Mouse (Mus musculus) cortical plate, adult 2 months (tissue): ENCODE measurements around the gene Il33. TPM values are rescaled to one million over a fixed set of nuclear protein-coding genes. Genes with fewer than 3 reads are reported as not detected.

Experiments
- H3K27ac ChIP-seq: fragments of 200-500 bp; 2 replicates; pipeline ENCODE4 v1.5.1; 2012; ENCODE audit warnings: low read length, control low read depth, inconsistent platforms; ENCODE audit not compliant: insufficient read depth
- H3K4me1 ChIP-seq: fragments of 200-500 bp; 2 replicates; pipeline ENCODE4 v1.6.1; 2011; ENCODE audit warnings: low read length; ENCODE audit not compliant: control insufficient read depth, insufficient read depth
- H3K4me3 ChIP-seq: fragments of 200-500 bp; 2 replicates; pipeline ENCODE4 v1.5.1; 2011; ENCODE audit warnings: mild to moderate bottlenecking, low read length, control low read depth; ENCODE audit not compliant: insufficient read depth
- CTCF ChIP-seq: fragments of 200-500 bp; IDR thresholded peaks from 2 replicates; pipeline ENCODE4 v1.5.1; 2011; ENCODE audit warnings: mild to moderate bottlenecking, control low read depth, low read length; ENCODE audit not compliant: insufficient read depth; ENCODE audit errors: extremely low read depth
- POLR2A ChIP-seq: fragments of 200-500 bp; IDR thresholded peaks from 2 replicates; pipeline ENCODE4 v1.6.1; 2011; ENCODE audit warnings: mild to moderate bottlenecking, low read length, control low read depth; ENCODE audit not compliant: insufficient read depth; ENCODE audit errors: extremely low read depth
- polyA plus RNA-seq: library from polyadenylated mRNA; depleted of rRNA; stranded (reverse); fragments of >200 nt; gene quantifications from 2 replicates; pipeline ENCODE4 v1.2.3, GENCODE M21; 2012

The Il33 gene
- polyA plus RNA-seq, 1 experiment: 37.2 TPM

DNA sequence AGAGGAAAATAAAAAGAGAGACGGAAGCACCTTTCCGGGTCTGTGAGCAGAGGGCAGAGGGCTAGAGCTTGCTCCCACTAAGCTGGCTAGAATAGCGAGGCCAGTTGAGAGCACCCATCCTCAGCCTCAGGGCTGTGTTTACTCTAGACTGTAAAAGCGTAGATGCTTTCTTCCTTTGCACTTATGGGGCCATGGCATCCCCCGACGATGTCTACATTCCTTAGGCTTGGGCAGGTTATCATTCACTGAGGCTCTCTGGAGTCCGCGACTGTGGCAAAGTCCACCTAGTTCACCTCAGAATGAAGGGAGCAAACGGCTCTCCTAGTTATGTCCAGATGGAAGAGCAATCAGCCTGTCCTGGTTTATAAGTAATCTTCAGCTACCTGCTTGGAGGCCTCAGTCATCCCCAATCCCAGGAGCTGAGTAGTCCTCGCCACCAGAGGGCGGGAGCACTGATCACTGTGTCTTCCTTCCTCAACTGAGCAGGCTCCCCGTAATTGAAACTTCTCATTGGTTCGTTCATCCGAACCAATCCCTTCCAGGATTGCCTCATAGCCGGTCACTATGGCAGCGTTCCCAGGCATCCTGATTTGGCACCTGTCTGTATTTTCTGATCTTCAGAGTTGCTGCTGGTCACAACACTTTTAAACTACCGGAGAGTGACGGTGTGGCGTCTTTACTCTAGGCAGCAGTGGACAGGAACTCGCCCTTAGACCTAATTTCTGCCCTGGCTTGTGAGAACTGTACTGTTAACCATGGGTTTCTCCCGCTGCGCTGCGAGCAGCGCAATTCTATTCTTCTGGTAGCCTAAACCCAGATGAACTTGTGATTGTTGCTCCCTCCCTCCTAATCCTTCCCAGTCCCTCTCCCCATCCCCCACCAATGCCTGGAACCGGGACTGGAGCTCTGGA, 23.2 kb downstream of the Il33 start:
- peak overlapping the region; percentile 27 for H3K4me3 ChIP-seq
- H3K4me1 ChIP-seq: no peaks in the 10 kb centered on the region
- TF ChIP-seq CTCF (peak; percentile 55), POLR2A (no peak)
- no peak overlapping the region for H3K27ac ChIP-seq

DNA sequence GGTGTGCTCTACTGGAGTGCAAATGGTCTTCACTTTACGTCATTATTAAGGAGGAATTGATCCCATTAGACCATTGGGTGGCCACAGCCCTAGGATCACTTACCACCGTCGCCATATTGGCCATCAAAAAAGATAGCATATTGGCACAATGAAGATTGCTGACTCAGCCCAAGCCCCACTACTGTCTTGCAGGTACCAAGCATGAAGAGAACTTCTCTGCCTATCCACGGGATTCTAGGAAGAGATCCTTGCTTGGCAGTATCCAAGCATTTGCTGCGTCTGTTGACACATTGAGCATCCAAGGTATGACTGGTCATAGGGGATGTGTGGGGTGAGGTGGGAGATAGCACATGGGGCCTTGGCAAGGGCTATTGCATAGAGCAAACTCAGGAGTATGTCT, 27.6 kb downstream of the Il33 start:
- TF ChIP-seq POLR2A: no peak
- TF ChIP-seq CTCF: no peak
- Histone ChIP-seq H3K27ac (no peak overlapping the region), H3K4me3 (no peak overlapping the region), H3K4me1 (no peaks in the 10 kb centered on the region)

DNA sequence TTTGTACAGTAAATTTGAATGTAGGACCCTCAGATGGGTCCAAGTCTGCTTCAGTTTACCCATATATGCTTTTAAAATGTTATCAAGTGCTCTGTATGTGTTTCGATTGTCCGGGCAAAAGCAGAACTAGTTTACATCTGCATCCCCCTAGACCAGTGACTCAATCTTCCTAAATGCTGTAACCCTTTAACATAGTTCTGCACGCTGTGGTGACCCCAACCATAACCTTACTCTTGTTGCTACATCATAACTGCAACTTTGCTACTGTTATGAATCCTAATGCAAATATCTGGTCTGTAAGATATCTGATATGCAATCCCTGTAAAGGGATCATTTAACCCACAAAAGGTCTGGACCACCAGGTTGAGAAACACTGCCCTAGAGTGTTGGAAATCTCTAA, 28.9 kb downstream of the Il33 start:
- Histone ChIP-seq H3K27ac (no peak overlapping the region), H3K4me3 (no peak overlapping the region), H3K4me1 (no peaks in the 10 kb centered on the region)
- TF ChIP-seq CTCF: no peak
- no peak for TF ChIP-seq POLR2A

DNA sequence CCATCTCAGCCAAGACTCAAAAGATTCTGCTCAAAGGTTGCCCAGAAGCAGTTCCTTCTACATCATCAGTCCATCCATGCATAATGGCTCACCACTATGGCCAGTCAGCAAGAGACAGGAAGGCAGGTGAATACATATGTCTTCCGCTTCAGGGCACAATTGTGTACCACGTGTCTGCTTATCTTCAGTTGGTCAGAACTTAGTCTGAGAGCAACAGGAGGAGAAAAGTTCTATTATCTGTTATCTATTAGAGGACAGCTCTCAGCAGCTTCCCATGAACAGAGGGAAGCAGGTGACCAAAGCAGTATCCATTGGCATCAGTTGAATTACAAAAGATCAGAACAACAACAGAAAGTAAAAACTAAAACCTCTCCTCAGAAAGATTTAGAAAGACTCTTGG, 30.5 kb downstream of the Il33 start:
- Histone ChIP-seq H3K4me1 (no peaks in the 10 kb centered on the region), H3K4me3 (no peak overlapping the region), H3K27ac (no peak overlapping the region)
- TF ChIP-seq POLR2A: no peak
- TF ChIP-seq CTCF: no peak

DNA sequence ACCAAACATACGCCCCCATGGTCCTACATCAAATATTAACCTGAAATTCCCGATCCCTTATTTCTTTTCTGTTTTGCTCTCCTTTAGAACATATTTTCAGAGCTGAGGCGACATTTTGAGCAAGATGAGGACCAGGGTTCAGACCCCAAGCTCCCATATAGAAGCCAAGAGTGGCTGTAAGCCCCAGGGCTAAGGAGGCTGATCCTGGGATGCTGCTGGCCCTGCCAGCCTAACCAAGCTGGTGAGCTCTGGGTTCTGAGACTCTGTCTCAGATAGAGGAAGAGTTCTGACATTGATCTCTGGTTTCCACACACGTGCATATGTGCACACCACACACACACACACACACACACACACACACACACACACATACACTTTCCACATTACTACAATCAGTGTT, 36.0 kb downstream of the Il33 start:
- H3K4me1 ChIP-seq: no peaks in the 10 kb centered on the region
- H3K4me3 ChIP-seq: no peak overlapping the region
- H3K27ac ChIP-seq: no peak overlapping the region
- TF ChIP-seq POLR2A (no peak), CTCF (no peak)

DNA sequence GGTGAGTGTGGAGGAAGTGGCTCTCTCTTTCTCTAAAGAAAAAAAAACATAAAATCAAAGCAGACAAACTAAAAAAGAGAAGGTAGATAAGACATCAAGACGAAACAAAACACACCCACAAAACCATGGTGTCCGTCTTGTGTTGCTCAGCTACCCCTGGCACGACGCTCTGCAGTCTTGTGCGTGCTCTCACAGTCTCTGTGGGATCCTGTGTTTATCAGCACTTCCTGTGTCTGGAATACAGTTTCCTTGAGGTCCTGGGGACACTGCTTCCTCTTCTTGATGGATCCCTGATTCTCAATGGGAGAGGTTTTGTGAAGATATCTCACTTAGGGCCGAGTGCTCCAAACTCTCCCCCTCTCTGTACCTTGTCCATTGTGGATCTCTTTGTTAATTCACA, 36.9 kb downstream of the Il33 start:
- no peaks in the 10 kb centered on the region for H3K4me1 ChIP-seq
- no peak overlapping the region for H3K27ac ChIP-seq
- H3K4me3 ChIP-seq: no peak overlapping the region
- TF ChIP-seq POLR2A (no peak), CTCF (no peak)

DNA sequence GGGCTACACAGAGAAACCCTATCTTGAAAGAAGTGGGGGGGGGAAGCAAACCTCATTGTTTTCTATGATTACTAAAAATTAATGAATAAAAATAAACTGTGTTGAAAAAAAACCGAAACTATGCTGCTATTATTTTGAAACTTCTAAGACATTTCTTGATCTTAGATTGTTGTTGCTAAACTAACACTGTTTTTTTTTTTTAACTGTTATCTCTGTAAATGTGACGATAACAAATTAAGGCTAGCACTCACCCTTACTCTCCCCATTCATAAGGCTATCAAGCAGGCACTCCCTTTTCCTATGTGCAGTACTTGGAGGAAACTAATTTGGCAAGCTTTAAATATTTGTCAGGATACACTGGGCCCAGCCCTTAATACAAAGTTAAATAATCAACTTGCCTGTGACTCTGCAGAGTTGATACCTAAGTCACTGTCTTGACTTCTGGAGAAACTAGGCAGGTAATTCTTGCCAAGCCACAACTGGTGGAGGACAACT, 38.7 kb downstream of the Il33 start:
- Histone ChIP-seq H3K27ac (no peak overlapping the region), H3K4me1 (no peaks in the 10 kb centered on the region), H3K4me3 (no peak overlapping the region)
- no peak for TF ChIP-seq POLR2A

DNA sequence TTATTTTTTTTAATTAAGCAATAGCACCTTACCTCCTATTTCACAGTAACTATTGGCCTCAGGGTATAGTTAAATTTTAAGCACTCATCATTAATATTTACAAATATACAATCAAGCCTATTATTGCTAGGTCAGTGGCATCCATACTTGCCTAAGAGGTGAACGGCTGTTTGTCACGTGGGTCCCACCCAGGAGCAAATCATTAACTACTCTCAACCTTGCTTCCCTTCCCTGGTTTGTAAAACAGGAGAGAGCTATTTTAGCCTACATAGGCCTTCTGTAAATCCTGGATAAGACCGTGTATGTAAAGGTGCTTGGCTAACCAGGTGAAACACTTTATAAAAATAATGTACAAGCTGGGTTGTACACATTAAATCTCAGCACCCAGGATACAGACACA, 43.0 kb downstream of the Il33 start:
- Histone ChIP-seq H3K4me3 (no peak overlapping the region), H3K4me1 (no peaks in the 10 kb centered on the region), H3K27ac (no peak overlapping the region)
- TF ChIP-seq CTCF (no peak), POLR2A (no peak)

DNA sequence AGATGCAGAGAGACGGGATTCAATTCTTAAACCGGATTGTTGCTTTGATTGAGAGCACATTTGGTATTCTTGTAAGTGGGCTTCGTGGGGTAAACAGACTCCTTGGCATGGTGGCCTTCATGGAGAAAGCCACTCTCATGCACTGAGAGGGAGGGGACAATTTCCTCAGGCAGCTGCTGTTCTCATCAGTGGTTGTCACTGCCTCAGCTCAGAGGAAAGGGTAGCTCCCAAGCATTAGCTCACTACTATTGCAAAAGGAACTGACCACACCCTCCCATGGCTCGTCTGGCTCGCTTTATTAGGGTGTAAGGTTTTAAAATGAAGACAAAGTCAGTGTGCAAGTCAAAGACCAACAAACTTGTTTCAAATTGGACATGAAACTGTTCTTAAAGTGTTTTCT, 48.5 kb downstream of the Il33 start:
- TF ChIP-seq CTCF (no peak), POLR2A (no peak)
- no peak overlapping the region for H3K4me3 ChIP-seq
- H3K27ac ChIP-seq: no peak overlapping the region
- no peaks in the 10 kb centered on the region for H3K4me1 ChIP-seq

DNA sequence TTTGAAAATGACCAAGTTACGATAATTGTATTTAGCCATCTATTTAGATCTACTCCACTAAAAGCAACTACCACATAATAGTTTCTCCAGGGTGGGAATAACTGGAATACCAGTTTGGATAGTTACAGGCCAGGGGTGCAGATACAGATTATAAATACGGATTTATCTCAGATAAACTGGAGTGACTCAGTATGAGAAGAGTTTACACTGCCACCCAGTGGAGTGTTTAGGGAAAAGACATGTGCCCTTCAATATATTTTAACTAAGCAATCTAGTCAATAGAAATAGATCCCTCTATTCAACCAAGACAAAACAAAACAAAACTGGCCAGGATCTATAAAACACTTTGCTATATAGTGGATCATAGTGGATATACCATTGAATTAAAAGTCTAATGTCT, 53.9 kb downstream of the Il33 start:
- Histone ChIP-seq H3K4me1 (peaks cover 2% of the 10 kb centered on the region; the same call in 1 of the 2 replicates), H3K27ac (no peak overlapping the region), H3K4me3 (no peak overlapping the region)
- TF ChIP-seq CTCF (no peak), POLR2A (no peak)
